Mouse (Mus musculus) splenic B cell, adult 2 months (primary cell): ENCODE measurements around the gene Rpusd1.

Experiments
- DNase-seq: peaks from one replicate; pipeline ENCODE4 v3.0.0-alpha.2; 2011; ENCODE audit warnings: low read depth, low spot score
- H3K27me3 ChIP-seq: 2 replicates; pipeline ENCODE4 v1.6.1; 2012; ENCODE audit warnings: mild to moderate bottlenecking, low read length, moderate library complexity, mixed read lengths; ENCODE audit not compliant: control insufficient read depth, poor library complexity, insufficient read depth, severe bottlenecking
- H3K36me3 ChIP-seq: 2 replicates; pipeline ENCODE4 v1.6.1; 2012; ENCODE audit warnings: mild to moderate bottlenecking, low read length, moderate library complexity, mixed read lengths; ENCODE audit not compliant: control insufficient read depth, poor library complexity, insufficient read depth, severe bottlenecking

The Rpusd1 gene

GRCm38 (mm10) chr17:25754241-25754640 lies 26.8 kb downstream of the Rpusd1 start, which contains the start of gene Msln:
Msln (minus strand) TSS chr17:25754378.
- no peaks in the 10 kb centered on the region for H3K36me3 ChIP-seq
- no peaks in the 10 kb centered on the region for H3K27me3 ChIP-seq
- DNase-seq: no peak

GRCm38 (mm10) chr17:25755086-25755485 lies 27.6 kb downstream of the Rpusd1 start:
- no peak for DNase-seq
- no peaks in the 10 kb centered on the region for H3K27me3 ChIP-seq
- no peaks in the 10 kb centered on the region for H3K36me3 ChIP-seq

- Histone ChIP-seq H3K36me3 (no peaks in the 10 kb centered on the region), H3K27me3 (no peaks in the 10 kb centered on the region)
- no peak for DNase-seq
These were observed 28.3 kb downstream of the Rpusd1 start for GRCm38 (mm10) chr17:25755627-25756377.

GRCm38 (mm10) chr17:25756378-25757242 lies 29.1 kb downstream of the Rpusd1 start:
- no peaks in the 10 kb centered on the region for H3K36me3 ChIP-seq
- H3K27me3 ChIP-seq: no peaks in the 10 kb centered on the region
- no peak for DNase-seq

GRCm38 (mm10) chr17:25757691-25758090 lies 30.2 kb downstream of the Rpusd1 start:
- Histone ChIP-seq H3K27me3 (no peaks in the 10 kb centered on the region), H3K36me3 (no peaks in the 10 kb centered on the region)
- DNase-seq: no peak

GRCm38 (mm10) chr17:25760148-25760547 lies 32.7 kb downstream of the Rpusd1 start:
- H3K36me3 ChIP-seq: no peaks in the 10 kb centered on the region
- no peaks in the 10 kb centered on the region for H3K27me3 ChIP-seq
- DNase-seq: no peak

GRCm38 (mm10) chr17:25761561-25761970 lies 34.1 kb downstream of the Rpusd1 start:
- no peaks in the 10 kb centered on the region for H3K36me3 ChIP-seq
- DNase-seq: no peak
- H3K27me3 ChIP-seq: no peaks in the 10 kb centered on the region

GRCm38 (mm10) chr17:25762591-25762990 lies 35.1 kb downstream of the Rpusd1 start:
- Histone ChIP-seq H3K27me3 (no peaks in the 10 kb centered on the region), H3K36me3 (no peaks in the 10 kb centered on the region)
- DNase-seq: no peak

- DNase-seq: no peak
- no peaks in the 10 kb centered on the region for H3K36me3 ChIP-seq
- no peaks in the 10 kb centered on the region for H3K27me3 ChIP-seq
These were observed 38.4 kb downstream of the Rpusd1 start for GRCm38 (mm10) chr17:25765886-25766285.

- H3K36me3 ChIP-seq: no peaks in the 10 kb centered on the region
- DNase-seq: no peak
- no peaks in the 10 kb centered on the region for H3K27me3 ChIP-seq
These were observed 41.9 kb downstream of the Rpusd1 start for GRCm38 (mm10) chr17:25769331-25769730.

- H3K36me3 ChIP-seq: peaks cover 3% of the 10 kb centered on the region
- H3K27me3 ChIP-seq: no peaks in the 10 kb centered on the region; the same call in 1 of the 2 replicates
- peak; percentile 99 for DNase-seq
These were observed 46.2 kb downstream of the Rpusd1 start, which contains the start of gene Narfl for GRCm38 (mm10) chr17:25773549-25774120. Narfl (plus strand) TSS chr17:25773776.

GRCm38 (mm10) chr17:25775318-25776062 lies 48.0 kb downstream of the Rpusd1 start:
- H3K36me3 ChIP-seq: peaks cover 8% of the 10 kb centered on the region
- H3K27me3 ChIP-seq: no peaks in the 10 kb centered on the region; the same call in 1 of the 2 replicates
- DNase-seq: no peak

GRCm38 (mm10) chr17:25777948-25778347 lies 50.5 kb downstream of the Rpusd1 start:
- Histone ChIP-seq H3K36me3 (peaks cover 13% of the 10 kb centered on the region), H3K27me3 (no peaks in the 10 kb centered on the region; the same call in 1 of the 2 replicates)
- no peak for DNase-seq
